Mouse (Mus musculus) lung, postnatal 4 days (tissue): ENCODE data around the gene Bax.

Experiments
- DNase-seq, 2 experiments: peaks; one replicate each; pipeline ENCODE4 v3.0.0; 2021

The Bax gene

GRCm38 (mm10) chr7:45413864-45414739 is 52.6 kb downstream of the Bax start:
- DNase-seq: peak; percentile 53 to 78

GRCm38 (mm10) chr7:45413113-45413863 is 53.4 kb downstream of the Bax start, which contains the start of gene Ntf5:
Gene Ntf5 (plus strand): TSS chr7:45413695.
- DNase-seq: peak; percentile 54 to 68

GRCm38 (mm10) chr7:45412421-45412820 is 54.3 kb downstream of the Bax start:
- no peak for DNase-seq
